Mouse (Mus musculus): ENCODE measurements at regions not wholly inside any gene's neighbourhood (a gene's known extent, or its start where the extent isn't known, plus 50 kb on each side); places are given as distances from the start of the nearest gene placed in this dataset.

- TF ChIP-seq CTCF (IDR thresholded peaks at IDR 0.05; ENCODE audit: low read depth) (no peak), EP300 (IDR thresholded peaks at IDR 0.05; ENCODE audit: low read depth) (no peak)
Observed at GRCm38 (mm10) chr3:131886470-131886869, 198.6 kb upstream of the Dkk2 start.

Measured in heart, postnatal 0 days (tissue).